Mouse (Mus musculus) heart, embryonic 15.5 days (tissue): Measurements from ENCODE around the gene P2ry13. TPM values are rescaled to one million over a fixed set of nuclear protein-coding genes. Genes with fewer than 3 reads are reported as not detected.

Experiments
- ATAC-seq: fragments of 200-750 bp; cut with Nextera tagmentation; replicated peaks from 2 replicates; pipeline ENCODE4 v1.8.0; 2017; ENCODE audit warnings: low read depth, moderate TSS enrichment; ENCODE audit not compliant: insufficient number of reproducible peaks, insufficient read depth, low FRiP score
- H3K27ac ChIP-seq: fragments of 300-500 bp; sonication (generic); 2 replicates; pipeline ENCODE4 v1.5.1; 2015; ENCODE audit warnings: mild to moderate bottlenecking, inconsistent platforms
- H3K27me3 ChIP-seq: fragments of 300-500 bp; sonication (generic); 2 replicates; pipeline ENCODE4 v1.6.1; 2015; ENCODE audit warnings: inconsistent platforms
- H3K36me3 ChIP-seq: fragments of 300-500 bp; sonication (generic); 2 replicates; pipeline ENCODE4 v1.6.1; 2015; ENCODE audit warnings: mild to moderate bottlenecking, inconsistent platforms
- H3K4me1 ChIP-seq: fragments of 300-500 bp; sonication (generic); replicated peaks from 2 replicates; pipeline ENCODE4 v1.6.1; 2015; ENCODE audit warnings: inconsistent platforms
- H3K4me2 ChIP-seq: fragments of 300-500 bp; sonication (generic); 2 replicates; pipeline ENCODE4 v1.6.1; 2015; ENCODE audit warnings: inconsistent platforms, mild to moderate bottlenecking, moderate library complexity
- H3K4me3 ChIP-seq: fragments of 300-500 bp; sonication (generic); 2 replicates; pipeline ENCODE4 v1.5.1; 2015; ENCODE audit warnings: mild to moderate bottlenecking, inconsistent platforms
- H3K9ac ChIP-seq: fragments of 300-500 bp; sonication (generic); 2 replicates; pipeline ENCODE4 v1.6.1; 2015; ENCODE audit warnings: mild to moderate bottlenecking, inconsistent platforms
- H3K9me3 ChIP-seq: fragments of 300-500 bp; sonication (generic); replicated peaks from 2 replicates; pipeline ENCODE4 v1.6.1; 2016; ENCODE audit warnings: inconsistent platforms
- WGBS: fragments of 180-500 bp; shearing (Covaris S2); methylation state at CpG from one replicate; pipeline ENCODE4 v1.1.7; 2015; ENCODE audit warnings: mixed read lengths; 5-methylcytosine and 5-hydroxymethylcytosine counted together
- polyA plus RNA-seq: library from polyadenylated mRNA; unstranded; fragments of >200 nt; fragmentation: Nextera tagmentation; extraction: Ambion mirVana; gene quantifications from 2 replicates; pipeline ENCODE4 v1.2.1, GENCODE M21; 2015

Gene P2ry13
- polyA plus RNA-seq, 1 experiment from 2014 or later = 0.78 TPM

DNA sequence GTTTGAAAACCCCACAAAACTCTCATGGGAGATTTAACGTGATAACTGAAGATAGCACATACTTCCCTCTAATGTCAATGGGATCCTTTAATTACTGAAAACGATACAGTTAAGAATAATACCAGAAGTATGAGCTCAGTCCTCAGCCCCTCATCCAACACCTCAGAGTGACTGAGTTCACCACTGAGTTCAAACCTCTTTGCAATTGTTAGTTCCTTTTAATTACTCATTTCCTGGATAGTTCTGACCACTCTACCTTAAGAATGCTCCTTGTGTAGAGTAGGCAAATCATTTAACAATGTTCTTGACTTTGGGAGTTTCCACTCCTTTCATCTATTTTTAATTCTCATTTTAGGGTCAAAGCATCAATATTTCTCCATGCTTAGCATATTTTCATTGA lies 8.6 kb upstream of the P2ry13 start:
- Histone ChIP-seq H3K9me3 (no peaks in the 10 kb centered on the region), H3K36me3 (no peaks in the 10 kb centered on the region), H3K4me3 (no peak overlapping the region), H3K9ac (no peak overlapping the region), H3K27ac (no peak overlapping the region), H3K4me1 (no peaks in the 10 kb centered on the region), H3K4me2 (no peak overlapping the region), H3K27me3 (no peaks in the 10 kb centered on the region)
- WGBS = 70% methylated on average over 2 of the region's 2 CpGs
- no peak for ATAC-seq

DNA sequence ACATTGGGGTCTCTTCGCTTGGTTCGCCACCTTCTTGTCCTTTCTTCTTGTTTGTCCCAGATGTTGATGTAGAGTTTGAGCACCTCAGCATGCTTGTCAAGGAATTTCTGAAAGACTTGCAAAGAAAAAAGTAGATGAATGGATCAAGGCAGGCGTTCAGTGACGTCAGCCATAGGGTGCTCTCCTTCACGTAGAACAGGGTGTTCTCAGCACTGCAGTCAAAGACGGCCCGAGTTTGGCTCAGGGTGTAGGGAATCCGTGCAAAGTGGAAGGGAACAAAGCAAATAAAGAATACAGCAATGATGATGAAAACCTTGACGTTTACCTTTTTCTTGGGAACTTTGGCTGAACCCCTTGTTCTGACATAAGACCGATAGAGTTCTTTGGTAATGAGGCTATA lies 6.5 kb upstream of the P2ry13 start:
- H3K4me2 ChIP-seq = no peak overlapping the region
- no peaks in the 10 kb centered on the region for H3K9me3 ChIP-seq
- no peaks in the 10 kb centered on the region for H3K27me3 ChIP-seq
- 84% methylated on average over 10 of the region's 10 CpGs for WGBS
- H3K36me3 ChIP-seq = no peaks in the 10 kb centered on the region
- no peaks in the 10 kb centered on the region for H3K4me1 ChIP-seq
- ATAC-seq = no peak
- no peak overlapping the region for H3K4me3 ChIP-seq
- no peak overlapping the region for H3K27ac ChIP-seq
- no peak overlapping the region for H3K9ac ChIP-seq

DNA sequence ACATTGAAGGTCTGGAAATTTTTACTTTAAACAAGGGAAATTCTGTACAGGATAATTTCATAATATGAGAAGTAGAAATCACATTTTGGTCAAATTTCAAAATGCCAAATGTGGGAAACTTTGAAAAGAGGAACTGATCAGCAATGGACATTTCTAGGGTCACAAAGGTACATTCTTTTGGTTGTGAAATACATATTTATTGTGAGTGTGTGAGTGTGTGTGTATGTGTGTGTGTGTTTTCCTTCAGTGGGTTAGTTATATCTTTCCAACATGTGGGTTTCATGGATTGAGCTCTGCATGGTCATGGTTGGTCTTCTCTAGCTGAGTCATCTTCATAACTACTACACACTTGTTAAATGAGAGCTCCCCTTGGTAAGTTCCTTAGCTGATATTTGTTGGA lies 1.7 kb upstream of the P2ry13 start:
- Histone ChIP-seq H3K4me2 (no peak overlapping the region), H3K36me3 (no peaks in the 10 kb centered on the region), H3K9me3 (no peaks in the 10 kb centered on the region), H3K4me3 (no peak overlapping the region), H3K9ac (no peak overlapping the region), H3K4me1 (peaks cover 3% of the 10 kb centered on the region; the same call in 1 of the 2 replicates), H3K27me3 (no peaks in the 10 kb centered on the region), H3K27ac (no peak overlapping the region)
- ATAC-seq = no peak

DNA sequence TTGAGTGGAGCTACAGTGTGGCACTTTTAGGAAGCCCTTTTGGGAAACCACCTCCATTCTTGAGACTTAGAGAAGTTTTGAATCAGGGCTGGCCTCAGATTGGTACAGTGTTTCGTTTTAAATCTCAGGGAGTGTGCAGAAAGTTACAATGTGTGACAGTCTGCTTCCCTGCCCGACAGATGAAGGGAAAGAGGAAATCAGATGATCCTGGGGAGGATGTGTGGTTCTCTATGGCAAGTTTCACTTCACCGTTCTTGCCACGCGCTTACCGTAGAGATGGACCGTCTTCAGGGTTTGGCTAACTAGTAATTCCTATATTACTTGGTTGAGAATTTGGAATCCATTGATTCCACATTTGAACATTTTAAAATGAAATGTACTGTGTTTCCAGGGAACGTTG lies 1.1 kb upstream of the P2ry13 start:
- Histone ChIP-seq H3K27ac (no peak overlapping the region), H3K27me3 (no peaks in the 10 kb centered on the region), H3K9ac (no peak overlapping the region), H3K36me3 (no peaks in the 10 kb centered on the region), H3K4me2 (no peak overlapping the region), H3K4me3 (no peak overlapping the region), H3K4me1 (peaks cover 3% of the 10 kb centered on the region; the same call in 1 of the 2 replicates), H3K9me3 (no peaks in the 10 kb centered on the region)
- no peak for ATAC-seq
- 78% methylated on average over 8 of the region's 8 CpGs for WGBS

DNA sequence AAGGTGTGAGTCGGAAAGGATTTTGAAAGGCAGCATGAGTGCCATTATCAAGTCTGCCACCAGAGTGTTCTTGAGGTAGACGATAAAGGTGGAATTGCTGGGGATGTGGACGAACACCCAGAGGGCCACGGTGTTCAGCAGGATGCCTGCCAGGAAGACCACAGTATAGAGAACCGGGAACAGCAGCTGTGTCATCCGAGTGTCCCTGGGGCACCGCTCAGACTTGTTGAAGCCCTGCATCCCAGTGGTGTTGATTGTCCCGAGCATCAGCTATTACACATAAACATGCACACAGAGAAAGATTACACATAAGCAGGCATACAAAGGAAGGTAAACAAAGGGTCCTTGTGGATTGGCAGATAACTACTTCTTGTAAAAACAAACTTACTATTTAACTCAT lies 593 bp downstream of the P2ry13 start:
- Histone ChIP-seq H3K4me2 (no peak overlapping the region), H3K4me1 (peaks cover 10% of the 10 kb centered on the region), H3K27ac (no peak overlapping the region), H3K27me3 (no peaks in the 10 kb centered on the region), H3K36me3 (no peaks in the 10 kb centered on the region), H3K4me3 (no peak overlapping the region), H3K9me3 (no peaks in the 10 kb centered on the region), H3K9ac (no peak overlapping the region)
- ATAC-seq = no peak
- 64% methylated on average over 8 of the region's 8 CpGs for WGBS

DNA sequence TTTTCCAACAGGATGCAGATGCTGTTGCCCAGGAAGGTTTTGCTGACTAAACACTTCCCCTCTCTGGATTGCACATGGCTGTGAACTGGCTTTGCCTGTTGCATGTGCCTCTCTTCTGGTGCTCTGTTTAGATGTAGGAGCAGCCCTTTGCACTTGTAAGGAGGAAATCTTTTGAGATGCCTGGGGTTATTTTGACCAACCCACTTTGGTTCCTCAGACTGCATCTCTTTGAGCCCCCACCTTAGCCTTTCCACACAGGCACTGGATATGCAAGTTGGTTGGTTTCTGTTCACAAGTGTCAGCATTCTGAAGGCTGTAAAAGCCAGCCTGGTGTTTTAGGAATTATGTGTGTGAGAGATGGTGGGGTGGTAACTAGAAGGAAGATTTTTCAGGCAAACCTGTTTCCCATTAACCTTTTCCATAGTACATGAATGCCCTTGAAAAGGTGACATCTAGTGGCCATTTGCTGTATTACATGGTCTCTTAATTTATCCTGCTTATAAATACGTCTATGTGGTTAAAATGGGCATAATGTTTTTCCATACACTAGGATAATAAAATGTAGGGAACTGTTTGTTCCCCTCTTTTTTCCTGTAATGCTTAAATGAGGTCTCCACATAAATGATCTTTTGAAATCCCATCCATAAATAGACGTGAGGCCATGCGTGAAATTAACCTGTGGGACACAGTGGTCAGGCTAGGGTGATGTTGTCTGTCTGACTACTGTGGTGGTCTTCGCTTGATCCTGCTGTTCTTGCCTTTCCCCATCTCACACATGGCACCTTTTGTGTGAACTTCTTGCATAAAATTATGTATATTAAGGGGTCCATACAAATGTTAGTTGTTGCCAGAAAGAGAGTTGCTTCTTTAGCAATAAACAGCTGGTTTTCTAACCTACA lies 1.8 kb downstream of the P2ry13 start:
- H3K4me1 ChIP-seq = peaks cover 22% of the 10 kb centered on the region
- no peaks in the 10 kb centered on the region for H3K9me3 ChIP-seq
- H3K4me2 ChIP-seq = no peak overlapping the region
- H3K36me3 ChIP-seq = no peaks in the 10 kb centered on the region
- no peak overlapping the region for H3K4me3 ChIP-seq
- H3K27me3 ChIP-seq = no peaks in the 10 kb centered on the region
- H3K9ac ChIP-seq = no peak overlapping the region
- no peak for ATAC-seq
- 66% methylated on average over 4 of the region's 4 CpGs for WGBS
- H3K27ac ChIP-seq = no peak overlapping the region

DNA sequence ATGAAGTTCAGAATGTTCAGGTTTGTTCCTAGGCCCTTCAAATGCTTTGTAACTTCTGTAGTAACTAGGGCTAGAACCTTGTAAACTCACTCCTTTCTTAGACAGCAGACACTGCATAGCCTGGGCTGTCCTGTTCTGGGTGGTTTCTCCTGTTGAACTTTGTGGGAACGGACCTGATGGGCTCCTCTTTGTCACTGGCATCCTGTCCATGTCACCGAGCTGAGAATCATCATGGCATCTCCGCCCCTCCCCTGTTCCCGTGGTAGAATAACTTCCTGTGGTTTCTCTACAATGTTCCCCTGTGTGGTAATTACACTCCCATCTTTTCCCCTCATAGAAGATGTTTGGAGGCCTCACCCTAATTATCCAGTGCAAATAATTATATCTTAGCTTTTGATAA lies 4.7 kb downstream of the P2ry13 start:
- H3K27ac ChIP-seq = peak overlapping the region; percentile 57
- no peaks in the 10 kb centered on the region for H3K9me3 ChIP-seq
- no peaks in the 10 kb centered on the region for H3K36me3 ChIP-seq
- no peak overlapping the region for H3K9ac ChIP-seq
- no peaks in the 10 kb centered on the region for H3K27me3 ChIP-seq
- ATAC-seq = no peak
- WGBS = 69% methylated on average over 4 of the region's 4 CpGs
- no peak overlapping the region for H3K4me3 ChIP-seq
- H3K4me1 ChIP-seq = peaks cover 24% of the 10 kb centered on the region
- no peak overlapping the region for H3K4me2 ChIP-seq

DNA sequence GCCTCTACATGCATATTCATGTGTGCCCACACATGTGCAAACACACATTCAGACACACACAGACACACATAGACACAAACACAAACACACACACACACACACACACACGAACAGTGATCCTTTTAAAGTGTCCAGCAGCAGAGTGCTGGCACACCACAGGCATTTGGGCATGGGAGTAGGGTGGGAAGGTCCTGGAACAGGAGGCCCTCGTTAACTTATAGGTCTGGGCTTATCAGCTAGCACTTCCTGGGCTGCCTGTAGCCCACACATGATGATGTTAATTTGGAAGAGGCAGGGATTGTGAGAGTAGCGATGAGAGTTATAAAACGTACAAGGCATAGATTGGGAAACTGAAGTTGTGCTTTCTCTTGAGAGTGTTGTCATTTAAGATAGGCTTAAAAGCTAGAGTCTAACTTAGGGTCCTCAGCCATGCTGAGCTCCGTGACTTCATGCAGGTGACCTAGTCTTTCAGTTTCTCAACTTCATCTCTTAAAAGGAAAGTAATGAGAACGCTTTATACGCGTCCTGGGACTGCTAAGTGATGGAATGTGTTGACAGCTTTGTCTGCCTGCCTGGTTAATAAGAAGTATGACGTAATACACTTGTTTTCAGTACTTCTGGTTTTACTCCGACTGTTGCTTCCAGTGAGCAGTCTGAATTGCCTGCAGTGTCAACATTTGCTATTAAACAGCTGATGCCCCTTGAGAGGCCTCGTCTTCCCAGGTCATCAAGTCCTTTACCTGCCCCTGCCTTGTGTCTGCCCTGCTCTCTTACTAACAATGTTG lies 5.8 kb downstream of the P2ry13 start:
- Histone ChIP-seq H3K36me3 (no peaks in the 10 kb centered on the region), H3K4me2 (peak overlapping the region; percentile 39), H3K27me3 (no peaks in the 10 kb centered on the region), H3K9ac (no peak overlapping the region; the same call in 1 of the 2 replicates), H3K4me3 (0 out of 2 replicates have a peak overlapping the region, but pooled peaks have one; percentile 3), H3K4me1 (peaks cover 24% of the 10 kb centered on the region), H3K9me3 (no peaks in the 10 kb centered on the region), H3K27ac (peak overlapping the region; percentile 57)
- WGBS = 28% methylated on average over 11 of the region's 11 CpGs
- peak; percentile 51 for ATAC-seq

DNA sequence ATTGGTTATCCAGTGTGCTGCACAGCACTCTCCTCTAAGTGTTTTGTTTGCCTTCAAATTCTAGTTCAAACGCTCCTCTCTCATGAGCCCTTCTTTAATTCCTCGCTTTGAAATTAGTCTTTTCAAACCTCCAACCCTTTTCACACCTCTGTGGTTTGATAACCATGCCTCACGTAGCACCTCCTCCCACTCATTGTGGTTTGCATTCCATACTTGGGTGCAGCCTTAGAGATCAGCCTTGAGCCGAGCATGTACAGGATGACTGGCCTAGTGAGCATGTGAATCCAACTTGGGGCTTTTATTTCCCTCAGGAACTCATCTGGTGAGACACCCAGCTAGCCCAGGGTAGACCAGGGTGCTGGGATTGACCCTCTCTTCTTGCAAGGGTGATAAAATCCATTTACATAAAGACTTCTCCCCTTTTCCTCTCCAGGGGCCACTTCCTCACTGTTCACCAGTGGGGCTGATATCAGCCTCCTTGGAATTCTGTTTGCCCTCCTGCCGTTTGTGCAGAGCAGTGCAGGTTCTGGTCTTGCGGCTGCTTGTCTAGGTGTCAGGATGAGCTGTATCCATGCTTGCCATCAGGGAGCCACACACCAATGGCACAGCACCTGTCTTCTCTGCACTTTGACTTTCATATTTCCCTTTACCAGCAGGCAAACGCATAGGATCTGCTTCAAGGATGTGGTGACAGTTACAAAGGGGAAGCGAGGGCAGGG lies 6.7 kb downstream of the P2ry13 start:
- ATAC-seq = no peak; the same call in 1 of the 2 replicates
- WGBS = 38% methylated on average over 8 of the region's 8 CpGs
- Histone ChIP-seq H3K4me2 (no peak overlapping the region), H3K9ac (no peak overlapping the region), H3K27me3 (no peaks in the 10 kb centered on the region), H3K9me3 (no peaks in the 10 kb centered on the region), H3K4me3 (no peak overlapping the region), H3K36me3 (no peaks in the 10 kb centered on the region), H3K27ac (peak overlapping the region; percentile 57), H3K4me1 (peaks cover 24% of the 10 kb centered on the region)

DNA sequence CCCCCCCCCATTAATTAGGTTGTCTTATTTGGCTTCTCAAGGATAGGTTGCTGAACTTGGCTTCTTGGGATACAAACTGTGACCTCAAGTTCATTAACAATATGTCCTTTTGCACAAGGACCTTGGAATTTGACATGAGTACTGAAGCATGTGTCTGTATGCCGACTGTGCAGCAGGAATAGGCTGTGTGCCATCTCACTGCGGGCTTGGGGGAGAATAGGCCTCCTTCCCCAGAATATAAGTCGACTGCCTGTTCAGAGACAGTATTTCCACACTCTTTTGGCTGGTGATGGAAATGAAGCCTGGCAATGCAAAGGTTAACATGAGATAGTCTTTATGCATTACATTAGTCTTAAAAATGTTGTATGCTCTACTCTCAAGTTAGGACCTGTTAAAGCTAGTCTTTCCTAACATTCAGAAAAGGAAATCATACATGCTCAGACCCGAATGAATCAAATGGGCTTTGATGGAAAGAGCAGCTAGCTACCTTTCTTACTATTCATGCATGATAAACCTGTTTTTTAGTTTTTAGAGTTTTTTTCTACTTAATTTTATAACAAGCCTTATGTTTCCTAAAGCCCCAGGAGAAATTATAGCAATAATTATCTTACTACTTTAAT lies 13.2 kb downstream of the P2ry13 start:
- H3K4me3 ChIP-seq = no peak overlapping the region
- H3K4me2 ChIP-seq = no peak overlapping the region
- no peak overlapping the region for H3K9ac ChIP-seq
- H3K27ac ChIP-seq = no peak overlapping the region
- H3K4me1 ChIP-seq = no peaks in the 10 kb centered on the region
- H3K36me3 ChIP-seq = no peaks in the 10 kb centered on the region
- H3K27me3 ChIP-seq = no peaks in the 10 kb centered on the region
- H3K9me3 ChIP-seq = no peaks in the 10 kb centered on the region
- 67% methylated on average over 4 of the region's 4 CpGs for whole genome bisulfite sequencing
- no peak for ATAC-seq

DNA sequence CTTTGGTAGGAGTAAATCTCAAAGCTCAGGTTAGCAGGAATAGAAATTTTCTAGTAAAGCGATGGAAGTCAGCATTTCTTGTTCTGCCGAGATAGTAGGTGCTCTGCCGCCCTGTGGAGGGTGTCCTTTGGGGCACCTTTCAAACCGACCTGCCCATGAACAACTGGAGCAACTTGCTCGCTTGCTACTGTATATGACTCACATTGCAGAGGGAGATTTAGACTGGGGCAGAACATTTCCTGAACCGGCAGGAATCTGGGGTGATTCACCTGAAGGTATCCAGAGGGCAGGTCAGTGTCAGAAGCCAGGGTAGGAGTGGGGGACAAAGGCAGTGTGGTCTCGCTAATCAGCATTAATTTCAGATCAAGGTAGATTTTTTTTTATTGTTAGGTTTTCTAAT lies 15.7 kb downstream of the P2ry13 start, which contains the start of gene Gpr87:
Gpr87 (minus strand) TSS at position 167 of the 400 bp plus-strand sequence.
- H3K4me2 ChIP-seq = no peak within 1 kb of the TSS

More for the DNA sequence above, 15.7 kb downstream of the P2ry13 start, which contains the start of gene Gpr87:
- Histone ChIP-seq H3K9me3 (no peaks in the 10 kb centered on the region), H3K27me3 (no peaks in the 10 kb centered on the region), H3K9ac (no peak within 1 kb of the TSS), H3K27ac (no peak within 1 kb of the TSS), H3K36me3 (no peaks in the 10 kb centered on the region), H3K4me1 (no peaks in the 10 kb centered on the region), H3K4me3 (no peak within 1 kb of the TSS)
- WGBS = 79% methylated on average over 7 of the region's 7 CpGs
- ATAC-seq = no peak
